Mouse (Mus musculus): ENCODE measurements around the gene Fibcd1. TPM values are rescaled to one million over a fixed set of nuclear protein-coding genes. Genes with fewer than 3 reads are reported as not detected.

Fibcd1 gene
- total RNA-seq, 2 experiments from 2014 or later: 108 to 110 TPM

GRCm38 (mm10) chr2:31869692-31870091, 23.9 kb upstream of the Fibcd1 start:
- Histone ChIP-seq H3K27ac (no peak overlapping the region), H3K4me3 (no peak overlapping the region)
- TF ChIP-seq CTCF (conservative IDR thresholded peaks at IDR 0.05): no peak
- no peak for DNase-seq (ENCODE audit: low spot score in 2 of 2)

GRCm38 (mm10) chr2:31868538-31869164, 22.8 kb upstream of the Fibcd1 start:
- no peak overlapping the region for H3K4me3 ChIP-seq
- DNase-seq (ENCODE audit: low spot score in 2 of 2): no peak
- H3K27ac ChIP-seq: no peak overlapping the region
- no peak for TF ChIP-seq CTCF (conservative IDR thresholded peaks at IDR 0.05)

GRCm38 (mm10) chr2:31867773-31868537, 22.1 kb upstream of the Fibcd1 start:
- DNase-seq (ENCODE audit: low spot score in 2 of 2): no peak
- no peak overlapping the region for H3K27ac ChIP-seq
- TF ChIP-seq CTCF (conservative IDR thresholded peaks at IDR 0.05): no peak
- H3K4me3 ChIP-seq: no peak overlapping the region

GRCm38 (mm10) chr2:31865794-31866193, 20.0 kb upstream of the Fibcd1 start:
- H3K27ac ChIP-seq: no peak overlapping the region
- no peak for DNase-seq (ENCODE audit: low spot score in 2 of 2)
- no peak for TF ChIP-seq CTCF (conservative IDR thresholded peaks at IDR 0.05)

GRCm38 (mm10) chr2:31865322-31865721, 19.5 kb upstream of the Fibcd1 start:
- no peak for DNase-seq (ENCODE audit: low spot score in 2 of 2)
- Histone ChIP-seq H3K4me3 (no peak overlapping the region), H3K27ac (no peak overlapping the region)
- TF ChIP-seq CTCF (conservative IDR thresholded peaks at IDR 0.05): no peak

More at GRCm38 (mm10) chr2:31865794-31866193, 20.0 kb upstream of the Fibcd1 start:
- H3K4me3 ChIP-seq: no peak overlapping the region

- H3K4me3 ChIP-seq: no peak overlapping the region
- no peak for TF ChIP-seq CTCF (conservative IDR thresholded peaks at IDR 0.05)
- H3K27ac ChIP-seq: no peak overlapping the region
- no peak for DNase-seq (ENCODE audit: low spot score in 2 of 2)
Measured at GRCm38 (mm10) chr2:31864891-31865290, 19.1 kb upstream of the Fibcd1 start.

- H3K4me3 ChIP-seq: no peak overlapping the region
- no peak overlapping the region for H3K27ac ChIP-seq
- DNase-seq (ENCODE audit: low spot score in 2 of 2): no peak
- TF ChIP-seq CTCF (conservative IDR thresholded peaks at IDR 0.05): no peak
Measured at GRCm38 (mm10) chr2:31863766-31864165, 18.0 kb upstream of the Fibcd1 start.

GRCm38 (mm10) chr2:31862919-31863318, 17.1 kb upstream of the Fibcd1 start:
- H3K4me3 ChIP-seq: no peak overlapping the region
- peak overlapping the region; percentile 67 for H3K27ac ChIP-seq
- no peak for TF ChIP-seq CTCF (conservative IDR thresholded peaks at IDR 0.05)
- DNase-seq (ENCODE audit: low spot score in 2 of 2): no peak

- no peak overlapping the region for H3K4me3 ChIP-seq
- no peak for TF ChIP-seq CTCF (conservative IDR thresholded peaks at IDR 0.05)
- no peak overlapping the region for H3K27ac ChIP-seq
- DNase-seq (ENCODE audit: low spot score in 2 of 2): no peak
Measured at GRCm38 (mm10) chr2:31858500-31858899, 12.7 kb upstream of the Fibcd1 start.

- DNase-seq (ENCODE audit: low spot score in 2 of 2): no peak
- Histone ChIP-seq H3K4me3 (no peak overlapping the region), H3K27ac (no peak overlapping the region)
- 0 out of 2 replicates have a peak, but pooled peaks have one; percentile 8 for TF ChIP-seq CTCF (conservative IDR thresholded peaks at IDR 0.05)
Measured at GRCm38 (mm10) chr2:31857180-31857579, 11.4 kb upstream of the Fibcd1 start.

- no peak overlapping the region for H3K27ac ChIP-seq
- no peak for TF ChIP-seq CTCF (conservative IDR thresholded peaks at IDR 0.05)
- H3K4me3 ChIP-seq: no peak overlapping the region
- no peak for DNase-seq (ENCODE audit: low spot score in 2 of 2)
Measured at GRCm38 (mm10) chr2:31855991-31856390, 10.2 kb upstream of the Fibcd1 start.

- no peak for TF ChIP-seq CTCF (conservative IDR thresholded peaks at IDR 0.05)
- no peak for DNase-seq (ENCODE audit: low spot score in 2 of 2)
- Histone ChIP-seq H3K4me3 (no peak overlapping the region), H3K27ac (no peak overlapping the region)
Measured at GRCm38 (mm10) chr2:31850141-31850540, 4.3 kb upstream of the Fibcd1 start.

- Histone ChIP-seq H3K27ac (no peak overlapping the region), H3K4me3 (no peak overlapping the region)
- no peak for DNase-seq (ENCODE audit: low spot score in 2 of 2)
- peak; percentile 75 for TF ChIP-seq CTCF (conservative IDR thresholded peaks at IDR 0.05)
Measured at GRCm38 (mm10) chr2:31847908-31848307, 2.1 kb upstream of the Fibcd1 start.

Measured in layer of hippocampus, adult 2 months (tissue).